Mouse (Mus musculus): ENCODE results near the gene Pou4f2. TPM values are rescaled to one million over a fixed set of nuclear protein-coding genes. Genes with fewer than 3 reads are reported as not detected.
A peak's percentile ranks its signal among the peaks of the same experiment; 100 is the strongest.

The Pou4f2 gene
- not detected in 2 replicates for polyA plus RNA-seq (2016; fragmentation: Nextera tagmentation; extraction: Ambion mirVana)

DNA sequence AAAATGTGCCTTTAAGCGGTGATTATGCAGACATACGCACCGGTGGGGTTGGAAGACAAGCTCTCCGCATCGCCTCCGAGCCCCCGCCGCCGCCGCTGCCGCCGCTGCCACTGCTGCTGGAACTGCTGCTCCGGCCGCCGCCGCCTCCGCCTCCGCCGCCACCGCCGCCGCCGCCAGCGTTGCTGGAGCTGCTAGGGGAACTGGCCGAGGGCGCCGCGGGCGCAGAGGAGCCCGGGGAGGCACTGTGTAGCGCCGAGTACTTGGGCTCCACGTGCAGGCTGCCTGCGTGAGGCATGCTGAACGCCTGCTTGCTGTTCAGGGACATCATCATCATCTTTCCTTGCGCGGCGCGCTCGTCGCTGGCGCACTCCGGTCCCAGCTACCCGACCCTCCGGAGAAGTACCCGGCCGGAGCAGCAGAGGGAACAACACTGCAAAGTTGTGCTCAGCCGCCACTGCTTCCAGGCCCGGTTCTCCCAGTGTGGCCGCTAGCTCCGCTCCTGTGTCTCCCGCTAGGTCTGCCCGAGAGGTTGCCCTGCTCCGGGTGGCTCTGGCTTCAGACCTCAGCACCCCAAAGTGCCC, at the start of gene Pou4f2:
Gene Pou4f2, minus strand, starts transcription at position 575 of the 581 bp plus-strand sequence.
- no peak within 1 kb of the TSS for H3K9ac ChIP-seq (replicated peaks)

GRCm38 (mm10) chr8:78477051-78477829, 40.8 kb upstream of the Pou4f2 start:
- Histone ChIP-seq H3K27me3 (no peaks in the 10 kb centered on the region), H3K4me1 (replicated peaks) (no peaks in the 10 kb centered on the region), H3K4me2 (no peak overlapping the region), H3K36me3 (no peaks in the 10 kb centered on the region), H3K9ac (replicated peaks) (no peak overlapping the region), H3K9me3 (no peaks in the 10 kb centered on the region), H3K27ac (no peak overlapping the region), H3K4me3 (replicated peaks) (no peak overlapping the region)
- 49% methylated on average over 6 of the region's 6 CpGs for WGBS
- ATAC-seq (ENCODE audit: insufficient number of reproducible peaks, insufficient read depth, low FRiP score, low TSS enrichment, low read depth): no peak

More for the DNA sequence above, at the start of gene Pou4f2:
- no peaks in the 10 kb centered on the region for H3K9me3 ChIP-seq
- H3K4me2 ChIP-seq: peak within 1 kb of the TSS; percentile 59
- WGBS: under 1% methylated on average over 44 of the region's 54 CpGs
- peak; percentile 75 for ATAC-seq (ENCODE audit: insufficient number of reproducible peaks, insufficient read depth, low FRiP score, low TSS enrichment, low read depth)
- H3K4me3 ChIP-seq (replicated peaks): peak within 1 kb of the TSS; percentile 40
- H3K27me3 ChIP-seq: peaks cover 87% of the 10 kb centered on the region
- H3K27ac ChIP-seq: no peak within 1 kb of the TSS
- H3K36me3 ChIP-seq: no peaks in the 10 kb centered on the region
- H3K4me1 ChIP-seq (replicated peaks): peaks cover 22% of the 10 kb centered on the region

GRCm38 (mm10) chr8:78467889-78468288, 31.4 kb upstream of the Pou4f2 start:
- 84% methylated on average over 2 of the region's 2 CpGs for WGBS

GRCm38 (mm10) chr8:78463941-78464340, 27.5 kb upstream of the Pou4f2 start:
- 83% methylated on average over 2 of the region's 2 CpGs for WGBS
- H3K4me1 ChIP-seq (replicated peaks): no peaks in the 10 kb centered on the region

More at GRCm38 (mm10) chr8:78467889-78468288, 31.4 kb upstream of the Pou4f2 start:
- H3K27ac ChIP-seq: no peak overlapping the region
- no peak overlapping the region for H3K9ac ChIP-seq (replicated peaks)
- no peaks in the 10 kb centered on the region for H3K9me3 ChIP-seq
- no peaks in the 10 kb centered on the region for H3K4me1 ChIP-seq (replicated peaks)
- ATAC-seq (ENCODE audit: insufficient number of reproducible peaks, insufficient read depth, low FRiP score, low TSS enrichment, low read depth): no peak
- no peaks in the 10 kb centered on the region for H3K27me3 ChIP-seq
- no peak overlapping the region for H3K4me2 ChIP-seq
- no peaks in the 10 kb centered on the region for H3K36me3 ChIP-seq
- H3K4me3 ChIP-seq (replicated peaks): no peak overlapping the region

DNA sequence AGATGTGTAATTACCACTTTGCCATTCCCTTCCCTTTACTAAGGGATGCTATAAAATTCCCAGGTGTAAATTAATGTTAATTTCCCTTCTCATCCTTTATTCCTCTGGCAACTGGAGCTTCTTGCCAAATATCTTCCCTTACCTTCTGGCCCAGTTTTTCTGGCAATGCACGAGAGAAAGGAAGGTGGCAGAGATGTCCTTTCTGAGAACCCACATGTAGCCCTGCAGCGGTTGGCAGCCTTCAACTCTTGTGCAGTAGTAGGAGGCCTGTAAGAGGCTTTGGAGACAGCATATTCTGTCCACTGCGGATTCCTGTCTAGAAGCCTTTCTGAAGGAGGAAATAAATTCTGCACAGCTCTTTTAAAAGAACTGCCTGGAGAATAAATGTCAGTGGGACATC, 20.0 kb upstream of the Pou4f2 start:
- Histone ChIP-seq H3K36me3 (no peaks in the 10 kb centered on the region), H3K4me3 (replicated peaks) (no peak overlapping the region), H3K4me1 (replicated peaks) (no peaks in the 10 kb centered on the region), H3K9ac (replicated peaks) (no peak overlapping the region), H3K9me3 (no peaks in the 10 kb centered on the region), H3K4me2 (no peak overlapping the region), H3K27me3 (no peaks in the 10 kb centered on the region), H3K27ac (no peak overlapping the region)
- ATAC-seq (ENCODE audit: insufficient number of reproducible peaks, insufficient read depth, low FRiP score, low TSS enrichment, low read depth): no peak
- WGBS: 78% methylated on average over 3 of the region's 3 CpGs

More at GRCm38 (mm10) chr8:78463941-78464340, 27.5 kb upstream of the Pou4f2 start:
- no peak overlapping the region for H3K4me3 ChIP-seq (replicated peaks)
- no peaks in the 10 kb centered on the region for H3K9me3 ChIP-seq
- no peaks in the 10 kb centered on the region for H3K27me3 ChIP-seq
- ATAC-seq (ENCODE audit: insufficient number of reproducible peaks, insufficient read depth, low FRiP score, low TSS enrichment, low read depth): no peak
- no peaks in the 10 kb centered on the region for H3K36me3 ChIP-seq
- H3K4me2 ChIP-seq: no peak overlapping the region
- no peak overlapping the region for H3K9ac ChIP-seq (replicated peaks)
- H3K27ac ChIP-seq: no peak overlapping the region

- 81% methylated on average over 1 of the region's 1 CpGs for WGBS
- no peaks in the 10 kb centered on the region for H3K36me3 ChIP-seq
- H3K4me2 ChIP-seq: no peak overlapping the region
- no peak for ATAC-seq (ENCODE audit: insufficient number of reproducible peaks, insufficient read depth, low FRiP score, low TSS enrichment, low read depth)
- H3K27me3 ChIP-seq: peaks cover 61% of the 10 kb centered on the region
- no peak overlapping the region for H3K4me3 ChIP-seq (replicated peaks)
- H3K9ac ChIP-seq (replicated peaks): no peak overlapping the region
- no peak overlapping the region for H3K27ac ChIP-seq
- no peaks in the 10 kb centered on the region for H3K9me3 ChIP-seq
- H3K4me1 ChIP-seq (replicated peaks): peaks cover 3% of the 10 kb centered on the region; the same call in 1 of the 2 replicates
These were observed 6.3 kb upstream of the Pou4f2 start for GRCm38 (mm10) chr8:78442781-78443180.

GRCm38 (mm10) chr8:78438121-78438520, 1.7 kb upstream of the Pou4f2 start:
- H3K4me1 ChIP-seq (replicated peaks): peaks cover 22% of the 10 kb centered on the region
- no peak overlapping the region for H3K27ac ChIP-seq
- no peaks in the 10 kb centered on the region for H3K36me3 ChIP-seq
- H3K9me3 ChIP-seq: no peaks in the 10 kb centered on the region
- peak overlapping the region; percentile 34 for H3K4me2 ChIP-seq
- ATAC-seq (ENCODE audit: insufficient number of reproducible peaks, insufficient read depth, low FRiP score, low TSS enrichment, low read depth): no peak; the same call in 1 of the 2 replicates
- 0 out of 2 replicates have a peak overlapping the region, but pooled peaks have one; percentile 6 for H3K4me3 ChIP-seq (replicated peaks)
- peaks cover 89% of the 10 kb centered on the region for H3K27me3 ChIP-seq
- no peak overlapping the region for H3K9ac ChIP-seq (replicated peaks)
- WGBS: under 1% methylated on average over 16 of the region's 18 CpGs

DNA sequence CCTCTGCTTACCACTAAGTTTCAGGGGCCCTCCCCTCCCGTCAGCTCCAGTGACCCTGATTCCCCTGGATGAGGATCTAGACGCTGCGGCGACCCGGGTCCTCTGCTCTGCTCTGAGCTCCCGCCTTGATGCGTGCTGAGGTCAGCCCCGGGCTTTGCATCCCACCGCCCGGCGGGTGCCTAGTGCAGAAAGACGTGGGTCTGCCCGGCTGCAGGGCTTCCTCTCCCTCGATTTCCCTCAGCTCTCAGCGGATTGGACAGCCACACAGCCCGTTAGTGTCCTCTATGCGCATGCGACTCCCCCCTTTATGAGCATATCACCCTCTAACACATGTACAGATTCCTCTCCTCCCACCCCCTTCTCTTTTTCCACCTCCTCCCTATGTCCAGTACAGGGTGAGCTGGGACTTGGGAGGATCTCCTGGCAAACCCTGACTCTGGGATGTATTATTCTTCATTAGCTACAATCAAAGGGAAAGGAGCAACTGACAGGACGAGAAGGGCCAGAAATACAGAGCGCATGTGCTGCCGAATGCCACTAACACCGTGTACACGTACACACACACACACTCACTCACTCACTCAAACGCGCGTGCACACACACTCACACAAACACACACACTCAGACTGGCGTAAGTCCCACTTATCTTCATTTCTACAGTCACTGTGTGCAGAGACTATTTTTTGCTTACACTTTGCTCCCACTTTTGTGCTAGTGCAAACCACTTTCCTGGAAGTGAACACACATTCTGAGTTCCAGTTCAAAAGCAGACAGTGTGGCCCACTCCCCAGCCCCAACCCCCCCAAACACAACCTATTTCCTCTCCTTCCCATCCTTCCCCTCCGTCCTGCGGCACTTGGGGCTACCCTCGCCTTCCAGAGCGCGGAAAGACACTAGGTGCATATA, 948 bp upstream of the Pou4f2 start:
- Histone ChIP-seq H3K9me3 (no peaks in the 10 kb centered on the region), H3K27me3 (peaks cover 88% of the 10 kb centered on the region), H3K4me2 (peak overlapping the region; percentile 34), H3K36me3 (no peaks in the 10 kb centered on the region), H3K27ac (no peak overlapping the region), H3K9ac (replicated peaks) (no peak overlapping the region), H3K4me1 (replicated peaks) (peaks cover 22% of the 10 kb centered on the region), H3K4me3 (replicated peaks) (0 out of 2 replicates have a peak overlapping the region, but pooled peaks have one; percentile 6)
- ATAC-seq (ENCODE audit: insufficient number of reproducible peaks, insufficient read depth, low FRiP score, low TSS enrichment, low read depth): no peak
- WGBS: 4% methylated on average over 32 of the region's 32 CpGs

DNA sequence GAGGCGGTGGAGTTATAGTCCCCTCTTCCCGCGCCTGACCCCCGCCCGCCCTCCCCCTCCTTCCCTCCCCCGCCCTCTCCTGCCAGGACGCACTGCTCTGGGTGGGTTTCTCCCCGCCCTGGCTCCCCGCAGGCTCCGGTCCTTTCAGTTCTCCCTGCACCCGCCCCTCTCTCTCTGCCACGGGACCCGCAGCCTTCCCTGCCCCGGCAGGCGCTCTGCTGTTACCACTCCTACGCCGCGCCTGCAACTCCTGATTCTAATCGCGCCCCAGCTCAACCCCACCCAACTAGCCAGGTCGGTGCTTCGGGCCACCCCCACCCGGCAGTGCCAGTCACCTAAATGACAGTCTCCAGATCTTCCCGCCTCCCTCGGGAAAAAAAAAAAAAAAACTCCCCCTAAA, 216 bp upstream of the Pou4f2 start:
- ATAC-seq (ENCODE audit: insufficient number of reproducible peaks, insufficient read depth, low FRiP score, low TSS enrichment, low read depth): no peak
- 2% methylated on average over 20 of the region's 25 CpGs for WGBS
- H3K4me2 ChIP-seq: peak overlapping the region; percentile 59

GRCm38 (mm10) chr8:78435624-78435960, 853 bp downstream of the Pou4f2 start:
- Histone ChIP-seq H3K9me3 (no peaks in the 10 kb centered on the region), H3K27me3 (peaks cover 82% of the 10 kb centered on the region), H3K4me1 (replicated peaks) (peaks cover 22% of the 10 kb centered on the region), H3K36me3 (no peaks in the 10 kb centered on the region), H3K4me3 (replicated peaks) (peak overlapping the region; percentile 40), H3K27ac (no peak overlapping the region), H3K9ac (replicated peaks) (no peak overlapping the region), H3K4me2 (peak overlapping the region; percentile 59)
- WGBS: 2% methylated on average over 18 of the region's 18 CpGs
- no peak for ATAC-seq (ENCODE audit: insufficient number of reproducible peaks, insufficient read depth, low FRiP score, low TSS enrichment, low read depth)

More for the DNA sequence above, 216 bp upstream of the Pou4f2 start:
- Histone ChIP-seq H3K27ac (no peak overlapping the region), H3K36me3 (no peaks in the 10 kb centered on the region), H3K9ac (replicated peaks) (no peak overlapping the region), H3K9me3 (no peaks in the 10 kb centered on the region), H3K4me3 (replicated peaks) (peak overlapping the region; percentile 40), H3K4me1 (replicated peaks) (peaks cover 22% of the 10 kb centered on the region), H3K27me3 (peaks cover 88% of the 10 kb centered on the region)

Measured in limb, embryonic 12.5 days (tissue).